Mouse (Mus musculus): ENCODE measurements around the gene Nxpe3.

GRCm38 (mm10) chr16:55838510-55839474, 56.3 kb downstream of the Nxpe3 start, which contains the start of gene Nfkbiz:
- TF ChIP-seq CTCF (IDR thresholded peaks at IDR 0.05; ENCODE audit: control insufficient read depth, insufficient read depth, low read length) (no peak), POLR2A (IDR thresholded peaks at IDR 0.05; ENCODE audit: borderline replicate concordance, control insufficient read depth, low read depth, low read length) (0 out of 2 replicates have a peak, but pooled peaks have one; percentile 24)

Data from bone marrow, adult 2 months (tissue).